Mouse (Mus musculus): ENCODE data around the gene Dnajc9.

DNA sequence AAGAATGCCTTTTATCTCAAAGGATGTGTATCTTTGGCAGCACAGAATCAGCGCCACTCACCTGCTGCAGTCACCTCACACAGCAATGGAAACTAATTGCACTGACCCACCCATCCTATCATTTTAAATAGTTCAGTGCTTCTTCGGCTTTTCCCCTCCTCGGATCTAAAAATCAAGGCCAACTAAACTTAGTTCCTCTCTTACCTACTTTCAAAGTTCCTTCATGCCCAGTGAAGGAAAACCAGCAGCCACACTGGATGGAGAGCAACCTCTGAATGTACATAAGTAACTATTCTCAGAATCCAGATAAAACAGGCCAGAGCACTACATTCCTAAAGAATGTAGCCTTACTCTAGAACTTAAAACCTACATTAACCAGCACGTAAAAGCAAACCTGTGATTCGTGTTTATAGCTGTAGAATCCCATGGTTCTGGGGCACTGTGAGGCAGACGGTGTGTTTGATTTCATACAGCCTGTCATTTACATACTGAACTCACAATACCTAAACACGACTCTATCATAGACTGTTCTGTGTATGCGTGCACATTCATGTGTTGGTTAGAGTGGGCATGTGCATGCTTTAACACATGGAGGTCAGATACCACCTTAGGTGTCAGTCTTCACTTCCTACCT lies 853 bp upstream of the Dnajc9 start:
- TF ChIP-seq CTCF (IDR thresholded peaks at IDR 0.05; ENCODE audit: borderline replicate concordance, insufficient read depth, low read length), result no peak
- TF ChIP-seq POLR2A (IDR thresholded peaks at IDR 0.05; ENCODE audit: low read depth, low read length), result no peak

All from embryonic fibroblast, embryonic 13.5 days (primary cell).